In the genomic region with DNA sequence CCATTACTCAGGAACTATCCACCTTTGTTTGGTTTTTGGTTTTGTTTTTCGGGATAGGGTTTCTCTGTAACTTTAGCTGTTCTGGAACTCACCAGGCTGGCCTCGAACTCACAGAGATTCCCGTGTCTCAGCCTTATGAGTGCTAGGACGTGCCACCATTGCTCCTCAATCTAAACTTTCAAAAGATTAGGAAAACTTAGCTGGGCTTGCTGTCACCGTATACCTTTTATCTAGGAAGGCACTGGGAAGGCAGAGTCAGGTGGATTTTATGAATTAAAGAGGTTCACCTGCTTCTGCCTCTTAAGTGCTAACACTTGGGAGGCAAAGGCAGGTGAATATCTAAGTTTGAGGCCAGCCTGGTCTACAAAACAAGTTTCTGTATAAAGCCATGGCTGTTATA, we compare ENCODE assay signal across 8 mouse cellular contexts. TPM values are rescaled to one million over a fixed set of nuclear protein-coding genes. Genes with fewer than 3 reads are reported as not detected.
A peak's percentile ranks its signal among the peaks of the same experiment; 100 is the strongest.
DNase-seq lines count a peak whose midpoint lies in the region; ATAC-seq and TF ChIP-seq lines count a peak whose summit lies in the region.

No protein-coding gene starts in this region.

- peaks cover 5% of the 10 kb centered on the region; the same call in 1 of the 2 replicates for H3K4me1 ChIP-seq in cerebellum, adult 2 months (ENCODE audit: control insufficient read depth, insufficient read depth, low read length)
- peaks cover 11% of the 10 kb centered on the region; the same call in 1 of the 2 replicates for H3K4me1 ChIP-seq in neural tube, embryonic 11.5 days (ENCODE audit: control insufficient read depth, insufficient read depth, low read length)
- H3K4me1 ChIP-seq in limb, embryonic 13.5 days = peaks cover 32% of the 10 kb centered on the region
- H3K4me1 ChIP-seq in stomach, embryonic 15.5 days = peaks cover 20% of the 10 kb centered on the region

- no peak for ATAC-seq in neural tube, embryonic 11.5 days (ENCODE audit: insufficient read depth, low FRiP score, low TSS enrichment)
- no peak for ATAC-seq in limb, embryonic 13.5 days (ENCODE audit: low FRiP score, low read depth)
- no peak for ATAC-seq in stomach, embryonic 15.5 days (ENCODE audit: insufficient read depth, low FRiP score, low read depth)

- no peak for TF ChIP-seq CTCF in cerebellum, adult 2 months (IDR thresholded peaks at IDR 0.05; ENCODE audit: borderline replicate concordance, insufficient read depth, low read depth, low read length)

- no peaks in the 10 kb centered on the region for H3K27me3 ChIP-seq in cerebellum, adult 2 months (ENCODE audit: control insufficient read depth, insufficient read depth, low read length)
- no peaks in the 10 kb centered on the region for H3K27me3 ChIP-seq in neural tube, embryonic 11.5 days (ENCODE audit: control insufficient read depth, insufficient read depth, low read length)
- H3K27me3 ChIP-seq in limb, embryonic 13.5 days = no peaks in the 10 kb centered on the region
- no peaks in the 10 kb centered on the region for H3K27me3 ChIP-seq in stomach, embryonic 15.5 days (replicated peaks)

- peak overlapping the region; percentile 52 for H3K4me2 ChIP-seq in neural tube, embryonic 11.5 days (ENCODE audit: low read depth)
- H3K4me2 ChIP-seq in limb, embryonic 13.5 days (replicated peaks) = peak overlapping the region; percentile 67
- peak overlapping the region; percentile 63 for H3K4me2 ChIP-seq in stomach, embryonic 15.5 days

- H3K4me3 ChIP-seq in cerebellum, adult 2 months (replicated peaks; ENCODE audit: insufficient read depth, low read depth, low read length) = no peak overlapping the region
- no peak overlapping the region for H3K4me3 ChIP-seq in neural tube, embryonic 11.5 days (ENCODE audit: low read depth, low read length)
- peak overlapping the region; percentile 98 for H3K4me3 ChIP-seq in limb, embryonic 13.5 days
- H3K4me3 ChIP-seq in stomach, embryonic 15.5 days (replicated peaks) = peak overlapping the region; percentile 95

- H3K9me3 ChIP-seq in neural tube, embryonic 11.5 days (ENCODE audit: control insufficient read depth, low read length) = no peaks in the 10 kb centered on the region
- no peaks in the 10 kb centered on the region for H3K9me3 ChIP-seq in limb, embryonic 13.5 days
- H3K9me3 ChIP-seq in stomach, embryonic 15.5 days = no peaks in the 10 kb centered on the region

- WGBS in cerebellum, adult 2 months = 54% methylated on average over 5 of the region's 5 CpGs
- WGBS in neural tube, embryonic 11.5 days = 40% methylated on average over 5 of the region's 5 CpGs
- 42% methylated on average over 5 of the region's 5 CpGs for WGBS in limb, embryonic 13.5 days
- 27% methylated on average over 5 of the region's 5 CpGs for WGBS in stomach, embryonic 15.5 days

- H3K36me3 ChIP-seq in neural tube, embryonic 11.5 days (ENCODE audit: control insufficient read depth, insufficient read depth, low read length) = peaks cover 2% of the 10 kb centered on the region; the same call in 1 of the 2 replicates
- peaks cover 9% of the 10 kb centered on the region for H3K36me3 ChIP-seq in limb, embryonic 13.5 days
- H3K36me3 ChIP-seq in stomach, embryonic 15.5 days = 0 out of 2 replicates have a peak, but pooled peaks cover 4% of the 10 kb centered on the region

- no peak for TF ChIP-seq POLR2A in cerebellum, adult 2 months (IDR thresholded peaks at IDR 0.05; ENCODE audit: borderline replicate concordance, insufficient read depth, low read length)

- peak overlapping the region; percentile 67; the same call in 1 of the 2 replicates for H3K27ac ChIP-seq in cerebellum, adult 2 months (ENCODE audit: insufficient read depth, low read length)
- no peak overlapping the region for H3K27ac ChIP-seq in neural tube, embryonic 11.5 days (ENCODE audit: low read depth, low read length)
- H3K27ac ChIP-seq in limb, embryonic 13.5 days = peak overlapping the region; percentile 98
- H3K27ac ChIP-seq in stomach, embryonic 15.5 days = peak overlapping the region; percentile 98

- H3K9ac ChIP-seq in neural tube, embryonic 11.5 days (ENCODE audit: low read length) = no peak overlapping the region
- peak overlapping the region; percentile 99 for H3K9ac ChIP-seq in limb, embryonic 13.5 days
- H3K9ac ChIP-seq in stomach, embryonic 15.5 days = peak overlapping the region; percentile 96; the same call in 1 of the 2 replicates

- no peak for DNase-seq in cerebellum, adult 2 months
- DNase-seq in cerebellum, postnatal 36 days = no peak
- no peak for DNase-seq in neural tube, embryonic 11.5 days (ENCODE audit: low spot score)
- no peak for DNase-seq in neural tube, embryonic 10.5 days (ENCODE audit: extremely low spot score, low spot score)
- DNase-seq in gastrocnemius, adult 18-20 months (ENCODE audit: low spot score) = no peak
- no peak for DNase-seq in T-cell, adult 2 months (ENCODE audit: low spot score)

RNA-seq across cellular contexts. Expression of a gene that starts 0.8 kb away (rescaled TPM):
- polyA plus RNA-seq in cerebellum, adult 2 months (2012; rRNA removed) = 154 and 156 TPM in 2 replicates
- 114 and 116 TPM in 2 replicates for polyA plus RNA-seq in neural tube, embryonic 11.5 days (2014; fragmentation: Nextera tagmentation; extraction: Ambion mirVana)
- 133 and 145 TPM in 2 replicates for polyA plus RNA-seq in limb, embryonic 13.5 days (2015; fragmentation: Nextera tagmentation; extraction: Ambion mirVana)
- 116 TPM in 2 replicates for polyA plus RNA-seq in stomach, embryonic 15.5 days (2015; fragmentation: Nextera tagmentation; extraction: Ambion mirVana)
- 10 to 100 TPM; 30.3 to 44.2 TPM for total RNA-seq in gastrocnemius, adult 18-20 months (2021)

RNA-seq across cellular contexts. Expression of a gene that starts 5.2 kb away (rescaled TPM):
- polyA plus RNA-seq in cerebellum, adult 2 months (2012; rRNA removed) = 226 and 243 TPM in 2 replicates
- polyA plus RNA-seq in neural tube, embryonic 11.5 days (2014; fragmentation: Nextera tagmentation; extraction: Ambion mirVana) = 22.9 and 23.4 TPM in 2 replicates
- polyA plus RNA-seq in limb, embryonic 13.5 days (2015; fragmentation: Nextera tagmentation; extraction: Ambion mirVana) = 17.0 and 18.8 TPM in 2 replicates
- 24.2 and 27.3 TPM in 2 replicates for polyA plus RNA-seq in stomach, embryonic 15.5 days (2015; fragmentation: Nextera tagmentation; extraction: Ambion mirVana)
- 100 to 1,000 TPM; 245 to 246 TPM for total RNA-seq in gastrocnemius, adult 18-20 months (2021)

RNA-seq across cellular contexts. Expression of a gene that starts 41.0 kb away (rescaled TPM):
- polyA plus RNA-seq in cerebellum, adult 2 months (2012; rRNA removed) = not detected in 2 replicates
- polyA plus RNA-seq in neural tube, embryonic 11.5 days (2014; fragmentation: Nextera tagmentation; extraction: Ambion mirVana) = 0.43 TPM in 1 of 2 replicates, not detected in the other
- 0.26 and 0.32 TPM in 2 replicates for polyA plus RNA-seq in limb, embryonic 13.5 days (2015; fragmentation: Nextera tagmentation; extraction: Ambion mirVana)
- 6.4 and 10.9 TPM in 2 replicates for polyA plus RNA-seq in stomach, embryonic 15.5 days (2015; fragmentation: Nextera tagmentation; extraction: Ambion mirVana)
- total RNA-seq in gastrocnemius, adult 18-20 months (2021) = not detected

Comparison
In these comparisons a context has a peak if more than half of its experiments do, and no peak if none do; other contexts are left out.
1. H3K4me3 ChIP-seq: peak in limb, embryonic 13.5 days (single experiment) and stomach, embryonic 15.5 days (single experiment); none in cerebellum, adult 2 months (single experiment) and neural tube, embryonic 11.5 days (single experiment).
2. Peak in every context shown above with its lines, with median percentiles within 50 percentile points of each other: H3K4me2 ChIP-seq.